Mouse (Mus musculus): ENCODE measurements around the gene Rrp9. TPM values are rescaled to one million over a fixed set of nuclear protein-coding genes. Genes with fewer than 3 reads are reported as not detected.

Rrp9 gene
- total RNA-seq, 2 experiments from 2014 or later = 28.0 to 37.2 TPM

- no peak for DNase-seq
Measured at GRCm38 (mm10) chr9:106519433-106519832, 43.7 kb downstream of the Rrp9 start.

- DNase-seq = no peak
Measured at GRCm38 (mm10) chr9:106519909-106520308, 44.1 kb downstream of the Rrp9 start.

- DNase-seq = peak in 1 of 2 experiments; percentile 31
Measured at GRCm38 (mm10) chr9:106531833-106532232, 56.1 kb downstream of the Rrp9 start.

GRCm38 (mm10) chr9:106534296-106534695 lies 58.5 kb downstream of the Rrp9 start:
- no peak for DNase-seq

GRCm38 (mm10) chr9:106534975-106535374 lies 59.2 kb downstream of the Rrp9 start:
- DNase-seq = no peak

Other genes starting within 250 kb of the Rrp9 start
- 1,000 to 10,000 TPM; 1,599 to 3,152 TPM for gene Alas1, start 227.3 kb upstream of the Rrp9 start, total RNA-seq (2021)
- 1 to 10 TPM; 3.6 to 5.6 TPM for gene Poc1a, start 194.9 kb upstream of the Rrp9 start, total RNA-seq (2021)
- 10 to 100 TPM; 16.4 to 24.1 TPM for gene Dusp7, start 107.3 kb upstream of the Rrp9 start, total RNA-seq (2021)
- 100 to 1,000 TPM; 403 to 411 TPM for gene Rpl29, start 46.5 kb upstream of the Rrp9 start, total RNA-seq (2021)
- gene Acy1, start 37.6 kb upstream of the Rrp9 start, total RNA-seq (2021) = 10 to 100 TPM; 11.7 to 14.8 TPM
- gene Abhd14b, start 28.5 kb upstream of the Rrp9 start, total RNA-seq (2021) = 10 to 100 TPM; 25.2 to 45.0 TPM
- gene Abhd14a, start 28.3 kb upstream of the Rrp9 start, total RNA-seq (2021) = 10 to 100 TPM; 18.9 to 20.2 TPM
- 10 to 100 TPM; 20.2 to 27.7 TPM for gene Pcbp4, start 22.7 kb upstream of the Rrp9 start, total RNA-seq (2021)
- under 1 TPM in 1 of 2 experiments, not detected in 1; 0.13 TPM for gene Gpr62, start 10.0 kb upstream of the Rrp9 start, total RNA-seq (2021)
- 10 to 100 TPM; 37.8 to 55.4 TPM for gene Parp3, start 986 bp downstream of the Rrp9 start, total RNA-seq (2021)
- not detected for gene Iqcf1, start 24.0 kb downstream of the Rrp9 start, total RNA-seq (2021)
- not detected for gene Iqcf5, start 38.6 kb downstream of the Rrp9 start, total RNA-seq (2021)
- gene Iqcf3, start 85.7 kb downstream of the Rrp9 start, total RNA-seq (2021) = not detected
- gene Iqcf4, start 95.0 kb downstream of the Rrp9 start, total RNA-seq (2021) = not detected
- not detected for gene Iqcf6, start 150.6 kb downstream of the Rrp9 start, total RNA-seq (2021)
- not detected for gene Grm2, start 180.1 kb downstream of the Rrp9 start, total RNA-seq (2021)
- gene Tex264, start 210.0 kb downstream of the Rrp9 start, total RNA-seq (2021) = 100 to 1,000 TPM; 109 to 149 TPM

Measured in adrenal gland, postnatal 36 days (tissue).